Mouse (Mus musculus) lung, postnatal 0 days (tissue): Measurements from ENCODE around the gene Igfbp4. TPM values are rescaled to one million over a fixed set of nuclear protein-coding genes. Genes with fewer than 3 reads are reported as not detected.

ENCODE experiments used
- ATAC-seq: fragments of 200-750 bp; cut with Nextera tagmentation; 2 replicates; pipeline ENCODE4 v1.8.0; 2017; ENCODE audit warnings: moderate library complexity
- DNase-seq: peaks from one replicate; pipeline ENCODE4 v3.0.0-alpha.2; 2016; ENCODE audit warnings: low spot score
- H3K27ac ChIP-seq: fragments of 300-500 bp; sonication (generic); 2 replicates; pipeline ENCODE4 v1.5.1; 2014; ENCODE audit warnings: antibody characterized with exemption, mild to moderate bottlenecking, low read length, mixed read lengths
- H3K27me3 ChIP-seq: fragments of 300-500 bp; sonication (generic); replicated peaks from 2 replicates; pipeline ENCODE4 v1.6.1; 2014; ENCODE audit warnings: low read length, mixed read lengths; ENCODE audit not compliant: insufficient read depth
- H3K36me3 ChIP-seq: fragments of 300-500 bp; sonication (generic); 2 replicates; pipeline ENCODE4 v1.6.1; 2014; ENCODE audit warnings: low read length, mixed read lengths; ENCODE audit not compliant: insufficient read depth
- H3K4me1 ChIP-seq: fragments of 300-500 bp; sonication (generic); 2 replicates; pipeline ENCODE4 v1.6.1; 2014; ENCODE audit warnings: antibody characterized with exemption, low read depth, low read length, mixed read lengths; ENCODE audit not compliant: insufficient read depth
- H3K4me2 ChIP-seq: fragments of 300-500 bp; sonication (generic); replicated peaks from 2 replicates; pipeline ENCODE4 v1.6.1; 2014; ENCODE audit warnings: low read depth, mild to moderate bottlenecking, low read length, moderate library complexity, mixed read lengths
- H3K4me3 ChIP-seq: fragments of 300-500 bp; sonication (generic); 2 replicates; pipeline ENCODE4 v1.5.1; 2014; ENCODE audit warnings: low read depth, low read length
- H3K9ac ChIP-seq: fragments of 300-500 bp; sonication (generic); replicated peaks from 2 replicates; pipeline ENCODE4 v1.6.1; 2014; ENCODE audit warnings: low read depth, mild to moderate bottlenecking
- H3K9me3 ChIP-seq: fragments of 300-500 bp; sonication (generic); 2 replicates; pipeline ENCODE4 v1.6.1; 2016; ENCODE audit warnings: low read length, mixed read lengths
- CTCF ChIP-seq: IDR thresholded peaks from 2 replicates; pipeline ENCODE4 v1.5.1; 2016; ENCODE audit warnings: antibody characterized with exemption, mild to moderate bottlenecking
- EP300 ChIP-seq: IDR thresholded peaks from 2 replicates; pipeline ENCODE4 v1.6.1; 2016; ENCODE audit warnings: antibody characterized with exemption, mild to moderate bottlenecking, control low read depth
- WGBS: fragments of 180-500 bp; shearing (Covaris S2); extraction: QIAGEN DNeasy Blood & Tissue Kit; methylation state at CpG from one replicate; pipeline ENCODE4 v1.1.7; 2014; 5-methylcytosine and 5-hydroxymethylcytosine counted together
- polyA plus RNA-seq: library from polyadenylated mRNA; unstranded; fragments of >200 nt; fragmentation: Nextera tagmentation; extraction: Ambion mirVana; gene quantifications from 2 replicates; pipeline ENCODE4 v1.2.1, GENCODE M21; 2015

Gene Igfbp4
- polyA plus RNA-seq, 1 experiment from 2014 or later, result 433 TPM

- H3K27ac ChIP-seq, result no peak overlapping the region
- no peak overlapping the region for H3K9ac ChIP-seq
- DNase-seq, result no peak
- no peak for ATAC-seq
- H3K4me3 ChIP-seq, result no peak overlapping the region
- H3K4me1 ChIP-seq, result no peaks in the 10 kb centered on the region
- H3K36me3 ChIP-seq, result no peaks in the 10 kb centered on the region
- no peaks in the 10 kb centered on the region for H3K27me3 ChIP-seq
- no peaks in the 10 kb centered on the region for H3K9me3 ChIP-seq
- TF ChIP-seq CTCF (no peak), EP300 (no peak)
- H3K4me2 ChIP-seq, result no peak overlapping the region
- 34% methylated on average over 2 of the region's 2 CpGs for WGBS
These were observed 54.0 kb downstream of the Igfbp4 start for GRCm38 (mm10) chr11:99094911-99095676.

GRCm38 (mm10) chr11:99095759-99096158, 54.7 kb downstream of the Igfbp4 start:
- Histone ChIP-seq H3K9ac (no peak overlapping the region), H3K9me3 (no peaks in the 10 kb centered on the region), H3K27ac (no peak overlapping the region), H3K36me3 (no peaks in the 10 kb centered on the region), H3K4me3 (no peak overlapping the region), H3K4me1 (no peaks in the 10 kb centered on the region), H3K4me2 (no peak overlapping the region), H3K27me3 (no peaks in the 10 kb centered on the region)
- no peak for ATAC-seq
- 86% methylated on average over 4 of the region's 4 CpGs for WGBS
- DNase-seq, result no peak
- TF ChIP-seq CTCF, result no peak
- TF ChIP-seq EP300, result no peak

- no peak overlapping the region for H3K27ac ChIP-seq
- H3K27me3 ChIP-seq, result no peaks in the 10 kb centered on the region
- ATAC-seq (no peak), DNase-seq (no peak)
- no peaks in the 10 kb centered on the region for H3K9me3 ChIP-seq
- H3K36me3 ChIP-seq, result no peaks in the 10 kb centered on the region
- H3K4me1 ChIP-seq, result no peaks in the 10 kb centered on the region
- no peak overlapping the region for H3K4me3 ChIP-seq
- TF ChIP-seq EP300, result no peak
- no peak for TF ChIP-seq CTCF
- WGBS, result 80% methylated on average over 4 of the region's 4 CpGs
- no peak overlapping the region for H3K4me2 ChIP-seq
- no peak overlapping the region for H3K9ac ChIP-seq
These were observed 55.4 kb downstream of the Igfbp4 start for GRCm38 (mm10) chr11:99096417-99096816.

GRCm38 (mm10) chr11:99096996-99097774, 56.1 kb downstream of the Igfbp4 start:
- no peak overlapping the region for H3K9ac ChIP-seq
- H3K4me1 ChIP-seq, result no peaks in the 10 kb centered on the region
- DNase-seq (no peak), ATAC-seq (no peak)
- no peak overlapping the region for H3K4me3 ChIP-seq
- H3K27me3 ChIP-seq, result no peaks in the 10 kb centered on the region
- 79% methylated on average over 8 of the region's 8 CpGs for WGBS
- H3K27ac ChIP-seq, result no peak overlapping the region
- no peaks in the 10 kb centered on the region for H3K36me3 ChIP-seq
- H3K4me2 ChIP-seq, result no peak overlapping the region
- H3K9me3 ChIP-seq, result no peaks in the 10 kb centered on the region
- TF ChIP-seq CTCF, result no peak
- no peak for TF ChIP-seq EP300

GRCm38 (mm10) chr11:99098924-99099323, 57.9 kb downstream of the Igfbp4 start:
- H3K4me1 ChIP-seq, result no peaks in the 10 kb centered on the region
- 91% methylated on average over 9 of the region's 9 CpGs for WGBS
- no peak overlapping the region for H3K4me3 ChIP-seq
- no peak overlapping the region for H3K27ac ChIP-seq
- no peaks in the 10 kb centered on the region for H3K9me3 ChIP-seq
- no peaks in the 10 kb centered on the region for H3K36me3 ChIP-seq
- no peak for TF ChIP-seq CTCF
- TF ChIP-seq EP300, result no peak
- no peaks in the 10 kb centered on the region for H3K27me3 ChIP-seq
- DNase-seq (no peak), ATAC-seq (no peak)
- no peak overlapping the region for H3K9ac ChIP-seq
- no peak overlapping the region for H3K4me2 ChIP-seq

GRCm38 (mm10) chr11:99099516-99099915, 58.5 kb downstream of the Igfbp4 start:
- Histone ChIP-seq H3K27me3 (no peaks in the 10 kb centered on the region), H3K36me3 (no peaks in the 10 kb centered on the region), H3K27ac (no peak overlapping the region), H3K9ac (no peak overlapping the region), H3K4me1 (no peaks in the 10 kb centered on the region), H3K4me2 (no peak overlapping the region), H3K9me3 (no peaks in the 10 kb centered on the region), H3K4me3 (no peak overlapping the region)
- TF ChIP-seq CTCF (no peak), EP300 (no peak)
- ATAC-seq, result no peak
- no peak for DNase-seq
- 55% methylated on average over 7 of the region's 7 CpGs for WGBS
